Mouse (Mus musculus): ENCODE data around the gene Col9a2.

Col9a2 gene

GRCm38 (mm10) chr4:121039331-121040115 is at the start of gene Col9a2:
Col9a2 (plus strand) TSS chr4:121039385.
- peak; percentile 33 for DNase-seq

GRCm38 (mm10) chr4:120992284-120992683 is 46.9 kb upstream of the Col9a2 start:
- DNase-seq, result no peak

GRCm38 (mm10) chr4:120993025-120993424 is 46.2 kb upstream of the Col9a2 start:
- no peak for DNase-seq

GRCm38 (mm10) chr4:120995911-120996310 is 43.3 kb upstream of the Col9a2 start:
- DNase-seq, result no peak

- DNase-seq, result no peak
Observed at GRCm38 (mm10) chr4:121001042-121001441, 38.1 kb upstream of the Col9a2 start.

- DNase-seq, result no peak
Observed at GRCm38 (mm10) chr4:121001659-121002058, 37.5 kb upstream of the Col9a2 start.

- no peak for DNase-seq
Observed at GRCm38 (mm10) chr4:121002400-121003171, 36.6 kb upstream of the Col9a2 start.

GRCm38 (mm10) chr4:121003611-121004091 is 35.5 kb upstream of the Col9a2 start:
- DNase-seq, result no peak

- DNase-seq, result no peak
Observed at GRCm38 (mm10) chr4:121004679-121005078, 34.5 kb upstream of the Col9a2 start.

GRCm38 (mm10) chr4:121007006-121007405 is 32.2 kb upstream of the Col9a2 start:
- no peak for DNase-seq

- DNase-seq, result no peak
Observed at GRCm38 (mm10) chr4:121008071-121008745, 31.0 kb upstream of the Col9a2 start.

- no peak for DNase-seq
Observed at GRCm38 (mm10) chr4:121009151-121009550, 30.0 kb upstream of the Col9a2 start.

- DNase-seq, result no peak
Observed at GRCm38 (mm10) chr4:121010770-121011549, 28.2 kb upstream of the Col9a2 start.

- no peak for DNase-seq
Observed at GRCm38 (mm10) chr4:121014594-121015267, 24.5 kb upstream of the Col9a2 start.

- DNase-seq, result no peak
Observed at GRCm38 (mm10) chr4:121015268-121015659, 23.9 kb upstream of the Col9a2 start.

- DNase-seq, result peak; percentile 53
Observed at GRCm38 (mm10) chr4:121016021-121016898, 22.9 kb upstream of the Col9a2 start.

- DNase-seq, result peak; percentile 99
Observed at GRCm38 (mm10) chr4:121016928-121017657, 22.1 kb upstream of the Col9a2 start, which contains the start of gene Smap2. Smap2 (minus strand) TSS chr4:121017247.

GRCm38 (mm10) chr4:121018250-121018649 is 20.9 kb upstream of the Col9a2 start:
- DNase-seq, result no peak

- no peak for DNase-seq
Observed at GRCm38 (mm10) chr4:121020040-121020790, 19.0 kb upstream of the Col9a2 start.

Data from right cerebral cortex, postnatal 4 days (tissue).